Mouse (Mus musculus): ENCODE data around the gene Tpm4. TPM values are rescaled to one million over a fixed set of nuclear protein-coding genes. Genes with fewer than 3 reads are reported as not detected.

The Tpm4 gene
- polyA plus RNA-seq, 1 experiment from 2014 or later: 300 TPM

- H3K9me3 ChIP-seq (ENCODE audit: control insufficient read depth): no peaks in the 10 kb centered on the region
- ATAC-seq: peak; percentile 46
- TF ChIP-seq CTCF (IDR thresholded peaks at IDR 0.05; ENCODE audit: low read depth): no peak
- under 1% methylated on average over 18 of the region's 18 CpGs for WGBS
- H3K4me2 ChIP-seq (replicated peaks; ENCODE audit: low read depth): peak overlapping the region; percentile 95
- peak overlapping the region; percentile 88 for H3K4me3 ChIP-seq (ENCODE audit: low read depth, low read length)
- H3K4me1 ChIP-seq (replicated peaks; ENCODE audit: control insufficient read depth, insufficient read depth, low read length): 0 out of 2 replicates have a peak, but pooled peaks cover 3% of the 10 kb centered on the region
- H3K9ac ChIP-seq (ENCODE audit: low read depth, low read length): peak overlapping the region; percentile 89
- H3K27me3 ChIP-seq (replicated peaks; ENCODE audit: control insufficient read depth, insufficient read depth, low read length): no peaks in the 10 kb centered on the region
- H3K36me3 ChIP-seq (ENCODE audit: control insufficient read depth, insufficient read depth): peaks cover 30% of the 10 kb centered on the region
- H3K27ac ChIP-seq (ENCODE audit: low read depth, low read length): peak overlapping the region; percentile 96
These were observed 1.7 kb downstream of the Tpm4 start for GRCm38 (mm10) chr8:72136302-72136978.

DNA sequence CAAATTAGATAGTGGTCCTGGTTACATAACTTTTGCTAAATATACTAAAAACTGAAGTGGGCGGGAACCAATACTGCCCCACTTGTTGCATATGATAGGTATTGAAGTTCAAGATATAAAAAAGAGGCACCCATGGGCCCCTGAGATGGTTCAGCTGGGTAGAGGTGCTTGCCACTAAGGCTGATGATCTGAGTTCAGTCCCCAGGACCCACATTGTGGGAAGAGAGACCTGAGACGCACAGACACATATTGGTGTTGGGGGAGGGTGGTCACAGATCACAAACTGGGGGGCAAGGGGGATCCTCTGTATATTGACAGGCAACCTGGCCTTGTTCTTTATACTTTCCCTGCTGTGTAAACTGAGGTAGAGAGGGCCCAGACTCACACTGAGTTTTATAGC, 2.7 kb downstream of the Tpm4 start:
- peak overlapping the region; percentile 95 for H3K4me2 ChIP-seq (replicated peaks; ENCODE audit: low read depth)
- H3K4me3 ChIP-seq (ENCODE audit: low read depth, low read length): 0 out of 2 replicates have a peak overlapping the region, but pooled peaks have one; percentile 88
- H3K4me1 ChIP-seq (replicated peaks; ENCODE audit: control insufficient read depth, insufficient read depth, low read length): 0 out of 2 replicates have a peak, but pooled peaks cover 3% of the 10 kb centered on the region
- H3K27me3 ChIP-seq (replicated peaks; ENCODE audit: control insufficient read depth, insufficient read depth, low read length): no peaks in the 10 kb centered on the region
- ATAC-seq: no peak
- 87% methylated on average over 2 of the region's 2 CpGs for WGBS
- no peak overlapping the region for H3K9ac ChIP-seq (ENCODE audit: low read depth, low read length)
- H3K27ac ChIP-seq (ENCODE audit: low read depth, low read length): no peak overlapping the region
- H3K36me3 ChIP-seq (ENCODE audit: control insufficient read depth, insufficient read depth): peaks cover 40% of the 10 kb centered on the region
- no peaks in the 10 kb centered on the region for H3K9me3 ChIP-seq (ENCODE audit: control insufficient read depth)
- no peak for TF ChIP-seq CTCF (IDR thresholded peaks at IDR 0.05; ENCODE audit: low read depth)

DNA sequence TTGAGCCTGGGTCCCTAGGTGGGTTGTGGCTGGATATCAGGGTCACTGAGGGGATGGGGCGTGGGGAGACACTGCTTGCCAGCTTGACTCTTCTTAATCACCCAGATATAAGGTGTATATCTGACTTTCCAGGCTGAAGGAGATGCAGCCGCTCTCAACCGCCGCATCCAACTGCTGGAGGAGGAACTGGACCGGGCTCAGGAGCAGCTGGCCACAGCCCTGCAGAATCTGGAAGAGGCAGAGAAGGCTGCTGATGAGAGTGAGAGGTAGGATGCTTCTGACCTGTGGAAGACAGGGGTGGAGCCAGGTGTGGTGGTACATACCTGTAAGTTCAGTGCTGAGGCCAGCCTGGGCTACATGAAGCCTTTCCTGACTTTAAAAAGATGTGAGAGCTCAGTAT, 3.7 kb downstream of the Tpm4 start:
- no peak overlapping the region for H3K27ac ChIP-seq (ENCODE audit: low read depth, low read length)
- H3K27me3 ChIP-seq (replicated peaks; ENCODE audit: control insufficient read depth, insufficient read depth, low read length): no peaks in the 10 kb centered on the region

DNA sequence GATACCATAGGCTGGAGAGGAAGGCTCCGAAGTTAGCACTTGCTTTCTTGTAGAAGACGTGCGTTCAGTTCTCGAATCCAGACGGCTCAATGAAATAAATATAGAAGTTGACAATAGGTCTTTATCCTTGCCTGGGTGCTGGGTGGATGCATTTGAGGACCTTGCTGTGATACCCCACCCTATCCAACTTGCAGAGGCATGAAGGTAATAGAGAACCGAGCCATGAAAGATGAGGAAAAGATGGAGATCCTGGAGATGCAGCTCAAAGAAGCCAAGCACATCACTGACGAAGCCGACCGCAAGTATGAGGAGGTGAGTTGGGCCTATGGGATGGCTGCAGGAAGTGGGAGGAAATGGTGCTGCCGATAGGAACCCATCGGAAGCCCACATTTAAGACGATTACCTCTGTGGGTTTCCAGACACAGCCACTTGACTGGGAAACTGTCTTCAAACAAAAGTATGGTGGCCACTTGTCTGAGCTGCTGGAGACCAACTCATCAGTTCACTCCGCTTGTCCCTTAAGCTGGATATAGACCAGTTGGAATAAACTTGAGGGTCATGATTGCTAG, 8.6 kb downstream of the Tpm4 start:
- no peak for ATAC-seq
- peaks cover 88% of the 10 kb centered on the region for H3K36me3 ChIP-seq (ENCODE audit: control insufficient read depth, insufficient read depth)
- 90% methylated on average over 13 of the region's 13 CpGs for WGBS
- H3K27ac ChIP-seq (ENCODE audit: low read depth, low read length): no peak overlapping the region
- H3K9me3 ChIP-seq (ENCODE audit: control insufficient read depth): no peaks in the 10 kb centered on the region
- no peak overlapping the region for H3K4me2 ChIP-seq (replicated peaks; ENCODE audit: low read depth)
- no peak overlapping the region for H3K9ac ChIP-seq (ENCODE audit: low read depth, low read length)
- no peak overlapping the region for H3K4me3 ChIP-seq (ENCODE audit: low read depth, low read length)
- no peaks in the 10 kb centered on the region for H3K4me1 ChIP-seq (replicated peaks; ENCODE audit: control insufficient read depth, insufficient read depth, low read length)
- TF ChIP-seq CTCF (IDR thresholded peaks at IDR 0.05; ENCODE audit: low read depth): no peak
- H3K27me3 ChIP-seq (replicated peaks; ENCODE audit: control insufficient read depth, insufficient read depth, low read length): no peaks in the 10 kb centered on the region

More for the DNA sequence above, 3.7 kb downstream of the Tpm4 start:
- TF ChIP-seq CTCF (IDR thresholded peaks at IDR 0.05; ENCODE audit: low read depth): no peak
- Histone ChIP-seq H3K36me3 (ENCODE audit: control insufficient read depth, insufficient read depth) (peaks cover 50% of the 10 kb centered on the region), H3K4me3 (ENCODE audit: low read depth, low read length) (no peak overlapping the region), H3K4me2 (replicated peaks; ENCODE audit: low read depth) (no peak overlapping the region), H3K9me3 (ENCODE audit: control insufficient read depth) (no peaks in the 10 kb centered on the region), H3K9ac (ENCODE audit: low read depth, low read length) (no peak overlapping the region), H3K4me1 (replicated peaks; ENCODE audit: control insufficient read depth, insufficient read depth, low read length) (0 out of 2 replicates have a peak, but pooled peaks cover 3% of the 10 kb centered on the region)
- 93% methylated on average over 5 of the region's 5 CpGs for WGBS
- no peak for ATAC-seq

GRCm38 (mm10) chr8:72144345-72144975, 9.7 kb downstream of the Tpm4 start:
- no peak for TF ChIP-seq CTCF (IDR thresholded peaks at IDR 0.05; ENCODE audit: low read depth)
- peaks cover 86% of the 10 kb centered on the region for H3K36me3 ChIP-seq (ENCODE audit: control insufficient read depth, insufficient read depth)
- no peaks in the 10 kb centered on the region for H3K9me3 ChIP-seq (ENCODE audit: control insufficient read depth)
- no peak for ATAC-seq
- H3K9ac ChIP-seq (ENCODE audit: low read depth, low read length): no peak overlapping the region
- no peak overlapping the region for H3K4me2 ChIP-seq (replicated peaks; ENCODE audit: low read depth)
- no peak overlapping the region for H3K27ac ChIP-seq (ENCODE audit: low read depth, low read length)
- 87% methylated on average over 5 of the region's 5 CpGs for WGBS
- H3K4me3 ChIP-seq (ENCODE audit: low read depth, low read length): no peak overlapping the region
- no peaks in the 10 kb centered on the region for H3K27me3 ChIP-seq (replicated peaks; ENCODE audit: control insufficient read depth, insufficient read depth, low read length)
- no peaks in the 10 kb centered on the region for H3K4me1 ChIP-seq (replicated peaks; ENCODE audit: control insufficient read depth, insufficient read depth, low read length)

DNA sequence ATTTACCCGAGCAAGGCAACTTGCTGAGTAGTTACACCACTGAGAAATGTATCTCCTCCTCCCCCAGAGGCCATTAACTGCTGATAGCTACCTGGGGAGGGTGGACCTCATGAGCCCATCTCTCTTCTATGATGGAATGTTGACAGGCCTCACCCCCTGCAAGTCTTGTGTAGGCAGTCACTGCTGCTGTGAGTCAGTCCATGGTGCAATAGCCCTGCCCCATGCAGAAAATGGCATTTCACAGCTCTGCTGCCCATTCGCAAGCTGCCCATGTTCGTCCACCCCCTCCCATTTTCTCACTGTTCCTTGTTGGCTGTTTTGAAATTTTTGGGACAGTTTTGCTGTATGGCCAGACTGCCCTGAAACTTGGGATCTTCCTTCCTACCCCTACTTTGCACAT, 10.7 kb downstream of the Tpm4 start:
- H3K4me1 ChIP-seq (replicated peaks; ENCODE audit: control insufficient read depth, insufficient read depth, low read length): no peaks in the 10 kb centered on the region
- H3K4me2 ChIP-seq (replicated peaks; ENCODE audit: low read depth): no peak overlapping the region
- no peak overlapping the region for H3K27ac ChIP-seq (ENCODE audit: low read depth, low read length)
- ATAC-seq: no peak
- TF ChIP-seq CTCF (IDR thresholded peaks at IDR 0.05; ENCODE audit: low read depth): no peak
- no peaks in the 10 kb centered on the region for H3K9me3 ChIP-seq (ENCODE audit: control insufficient read depth)
- peaks cover 82% of the 10 kb centered on the region for H3K36me3 ChIP-seq (ENCODE audit: control insufficient read depth, insufficient read depth)
- WGBS: 87% methylated on average over 3 of the region's 3 CpGs
- H3K4me3 ChIP-seq (ENCODE audit: low read depth, low read length): no peak overlapping the region
- no peak overlapping the region for H3K9ac ChIP-seq (ENCODE audit: low read depth, low read length)
- no peaks in the 10 kb centered on the region for H3K27me3 ChIP-seq (replicated peaks; ENCODE audit: control insufficient read depth, insufficient read depth, low read length)
